Mouse (Mus musculus) fibroblast of lung, adult 2 months (primary cell): ENCODE results near the gene Uvssa.
A peak's percentile ranks its signal among the peaks of the same experiment; 100 is the strongest.

ENCODE experiments used
- DNase-seq: peaks from one replicate; pipeline ENCODE4 v3.0.0-alpha.2; 2011; ENCODE audit warnings: low read depth

Gene Uvssa

GRCm38 (mm10) chr5:33372331-33373038 is 5.9 kb upstream of the Uvssa start:
- no peak for DNase-seq

- no peak for DNase-seq
Measured at GRCm38 (mm10) chr5:33377176-33377575, 1.2 kb upstream of the Uvssa start.

GRCm38 (mm10) chr5:33377801-33378301 is 498 bp upstream of the Uvssa start:
- no peak for DNase-seq

- DNase-seq, result no peak
Measured at GRCm38 (mm10) chr5:33387550-33387949, 9.2 kb downstream of the Uvssa start.

GRCm38 (mm10) chr5:33393803-33394202 is 15.5 kb downstream of the Uvssa start:
- DNase-seq, result peak; percentile 57

- DNase-seq, result no peak
Measured at GRCm38 (mm10) chr5:33395693-33396092, 17.3 kb downstream of the Uvssa start.

GRCm38 (mm10) chr5:33396828-33397227 is 18.5 kb downstream of the Uvssa start:
- no peak for DNase-seq

- no peak for DNase-seq
Measured at GRCm38 (mm10) chr5:33400819-33401218, 22.5 kb downstream of the Uvssa start.

- no peak for DNase-seq
Measured at GRCm38 (mm10) chr5:33420313-33420712, 42.0 kb downstream of the Uvssa start.

- DNase-seq, result peak; percentile 2
Measured at GRCm38 (mm10) chr5:33427461-33427860, 49.1 kb downstream of the Uvssa start.

- no peak for DNase-seq
Measured at GRCm38 (mm10) chr5:33430106-33430505, 51.8 kb downstream of the Uvssa start.

GRCm38 (mm10) chr5:33430511-33431172 is 52.3 kb downstream of the Uvssa start:
- no peak for DNase-seq

- DNase-seq, result no peak
Measured at GRCm38 (mm10) chr5:33431173-33432005, 53.0 kb downstream of the Uvssa start.

GRCm38 (mm10) chr5:33432057-33432935 is 53.9 kb downstream of the Uvssa start:
- no peak for DNase-seq

GRCm38 (mm10) chr5:33433201-33434138 is 55.1 kb downstream of the Uvssa start, which contains the start of gene Nkx1-1:
Nkx1-1 (minus strand) TSS chr5:33433976.
- no peak for DNase-seq

GRCm38 (mm10) chr5:33434141-33434780 is 55.9 kb downstream of the Uvssa start:
- DNase-seq, result no peak

GRCm38 (mm10) chr5:33435151-33435550 is 56.8 kb downstream of the Uvssa start:
- DNase-seq, result no peak

- no peak for DNase-seq
Measured at GRCm38 (mm10) chr5:33435941-33436340, 57.6 kb downstream of the Uvssa start.

- peak; percentile 14 for DNase-seq
Measured at GRCm38 (mm10) chr5:33438214-33438613, 59.9 kb downstream of the Uvssa start.
